In the genomic region with DNA sequence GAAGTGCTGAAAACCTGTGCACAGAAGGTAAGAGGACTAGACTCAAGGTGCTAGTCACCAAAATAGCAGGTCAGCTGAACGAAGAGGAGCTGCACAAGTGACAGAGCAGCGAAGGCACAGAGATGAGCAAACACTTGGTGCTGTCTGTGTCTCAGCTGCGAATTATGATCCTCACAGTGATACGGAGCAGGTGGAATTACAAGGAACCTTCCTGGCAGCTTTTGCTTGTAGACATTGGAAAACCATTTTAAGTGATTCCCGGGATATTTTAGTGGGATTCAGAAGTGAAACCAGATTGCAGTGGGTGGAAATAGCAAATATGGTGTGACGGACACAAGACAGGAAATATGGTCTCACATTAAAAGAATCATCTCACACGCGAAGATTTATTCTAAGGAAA, we compare ENCODE assay signal across 21 mouse cellular contexts.
A peak's percentile ranks its signal among the peaks of the same experiment; 100 is the strongest.
DNase-seq lines count a peak whose midpoint lies in the region; ATAC-seq lines count a peak whose summit lies in the region.
"Had no signal": no experiment of that assay in that cellular context is flagged by ENCODE, and none has a peak within 500 bp of the region (broad histone marks: within the 10 kb centered on the region; RNA-seq: fewer than 3 reads in every experiment).

No protein-coding gene starts in this region.

- ATAC-seq in frontal cortex, adult (ENCODE audit: low TSS enrichment) = peak; percentile 100
- ATAC-seq in kidney, embryonic 14.5 days (ENCODE audit: low FRiP score, low TSS enrichment) = no peak
- no peak for ATAC-seq in hindbrain, embryonic 14.5 days (ENCODE audit: low FRiP score)
- ATAC-seq: hindbrain, postnatal 0 days had no signal

- H3K4me1 ChIP-seq in kidney, embryonic 14.5 days (ENCODE audit: control insufficient read depth, insufficient read depth, low read length) = no peaks in the 10 kb centered on the region
- no peaks in the 10 kb centered on the region for H3K4me1 ChIP-seq in hindbrain, embryonic 14.5 days (replicated peaks; ENCODE audit: control insufficient read depth, insufficient read depth, low read length)
- H3K4me1 ChIP-seq: embryonic facial prominence, embryonic 15.5 days; forebrain, embryonic 10.5 days; heart, embryonic 12.5 days; limb, embryonic 12.5 days; liver, embryonic 15.5 days; megakaryocyte, embryonic 14.5 days had no signal

- WGBS in kidney, embryonic 14.5 days = 91% methylated on average over 8 of the region's 8 CpGs
- WGBS in hindbrain, embryonic 14.5 days = 89% methylated on average over 8 of the region's 8 CpGs

- H3K4me3 ChIP-seq in kidney, embryonic 14.5 days (ENCODE audit: low read length) = no peak overlapping the region
- H3K4me3 ChIP-seq in hindbrain, embryonic 14.5 days (replicated peaks; ENCODE audit: low read length) = no peak overlapping the region
- H3K4me3 ChIP-seq: embryonic facial prominence, embryonic 15.5 days; forebrain, embryonic 10.5 days; heart, embryonic 12.5 days; limb, embryonic 12.5 days; liver, embryonic 15.5 days; megakaryocyte, embryonic 14.5 days had no signal

- no peaks in the 10 kb centered on the region for H3K27me3 ChIP-seq in kidney, embryonic 14.5 days (ENCODE audit: control insufficient read depth, insufficient read depth, low read length)
- no peaks in the 10 kb centered on the region for H3K27me3 ChIP-seq in hindbrain, embryonic 14.5 days (ENCODE audit: control insufficient read depth, insufficient read depth, low read length)
- H3K27me3 ChIP-seq: embryonic facial prominence, embryonic 15.5 days; heart, embryonic 12.5 days; limb, embryonic 12.5 days; liver, embryonic 15.5 days; megakaryocyte, embryonic 14.5 days had no signal

- no peak overlapping the region for H3K27ac ChIP-seq in kidney, embryonic 14.5 days (ENCODE audit: low read depth, low read length)
- H3K27ac ChIP-seq in hindbrain, embryonic 14.5 days = no peak overlapping the region
- H3K27ac ChIP-seq: embryonic facial prominence, embryonic 15.5 days; forebrain, embryonic 10.5 days; hindbrain, postnatal 0 days; limb, embryonic 12.5 days; liver, embryonic 15.5 days had no signal

- no peak overlapping the region for H3K4me2 ChIP-seq in kidney, embryonic 14.5 days (replicated peaks; ENCODE audit: low read depth, low read length)
- no peak overlapping the region for H3K4me2 ChIP-seq in hindbrain, embryonic 14.5 days (replicated peaks)
- H3K4me2 ChIP-seq: embryonic facial prominence, embryonic 15.5 days; heart, embryonic 12.5 days; limb, embryonic 12.5 days; liver, embryonic 15.5 days had no signal

- intact Hi-C loops in left cerebral cortex, postnatal 14 days (cut with DNase I) = no loop called here

- DNase-seq in layer of hippocampus, adult 8-10 months (ENCODE audit: low spot score in 2 of 2) = peak; percentile 17 to 45
- peak; percentile 29 to 50 for DNase-seq in left cerebral cortex, postnatal 14 days (ENCODE audit: low spot score in 2 of 2)
- peak; percentile 34 for DNase-seq in right cerebral cortex, postnatal 25 days
- DNase-seq in hindbrain, embryonic 14.5 days (ENCODE audit: low spot score) = no peak
- DNase-seq in adrenal gland, postnatal 25 days = no peak
- DNase-seq: B cell, adult 2 months; cerebellum, adult 9-11 months; embryo, embryonic 11 days; heart, postnatal 36 days; kidney, adult 18-20 months; kidney, postnatal 4 days; lung, postnatal 10 days had no signal

- H3K9me3 ChIP-seq in kidney, embryonic 14.5 days (ENCODE audit: control insufficient read depth, low read length) = no peaks in the 10 kb centered on the region
- no peaks in the 10 kb centered on the region for H3K9me3 ChIP-seq in hindbrain, embryonic 14.5 days (ENCODE audit: control insufficient read depth, low read length)
- H3K9me3 ChIP-seq: embryonic facial prominence, embryonic 15.5 days; forebrain, embryonic 10.5 days; heart, embryonic 12.5 days; limb, embryonic 12.5 days; liver, embryonic 15.5 days; megakaryocyte, embryonic 14.5 days had no signal

- no peak overlapping the region for H3K9ac ChIP-seq in kidney, embryonic 14.5 days (ENCODE audit: low read depth, low read length)
- H3K9ac ChIP-seq in hindbrain, embryonic 14.5 days = no peak overlapping the region
- H3K9ac ChIP-seq: embryonic facial prominence, embryonic 15.5 days; heart, embryonic 12.5 days; limb, embryonic 12.5 days; liver, embryonic 15.5 days had no signal

- no peaks in the 10 kb centered on the region for H3K36me3 ChIP-seq in kidney, embryonic 14.5 days (ENCODE audit: control insufficient read depth, insufficient read depth, low read length)
- H3K36me3 ChIP-seq in hindbrain, embryonic 14.5 days (replicated peaks; ENCODE audit: control insufficient read depth, insufficient read depth) = no peaks in the 10 kb centered on the region
- H3K36me3 ChIP-seq: embryonic facial prominence, embryonic 15.5 days; forebrain, embryonic 10.5 days; heart, embryonic 12.5 days; limb, embryonic 12.5 days; liver, embryonic 15.5 days had no signal

Comparison
In these comparisons a context has a peak if more than half of its experiments do, and no peak if none do; other contexts are left out.
1. DNase-seq: peak in layer of hippocampus, adult 8-10 months (2 of 2), left cerebral cortex, postnatal 14 days (2 of 2) and right cerebral cortex, postnatal 25 days (single experiment); none in hindbrain, embryonic 14.5 days (single experiment) and adrenal gland, postnatal 25 days (single experiment).